Mouse (Mus musculus): ENCODE data around the gene Ces1e. TPM values are rescaled to one million over a fixed set of nuclear protein-coding genes. Genes with fewer than 3 reads are reported as not detected.
"Not testable (repeated sequence)": the region's sequence is repeated elsewhere in the genome, so short reads cannot be mapped to it uniquely, and the experiment has no call there.

The Ces1e gene
- polyA plus RNA-seq, 1 experiment = not detected

- no peaks in the 10 kb centered on the region for H3K27me3 ChIP-seq (ENCODE audit: control insufficient read depth, insufficient read depth, low read length, poor library complexity, severe bottlenecking)
- H3K4me1 ChIP-seq (ENCODE audit: control insufficient read depth, insufficient read depth, low read length) = no peaks in the 10 kb centered on the region
- no peak overlapping the region for H3K27ac ChIP-seq (ENCODE audit: insufficient read depth, low read length)
- H3K4me3 ChIP-seq (ENCODE audit: low read depth, low read length) = no peak overlapping the region
- no peaks in the 10 kb centered on the region for H3K9me3 ChIP-seq (replicated peaks; ENCODE audit: control insufficient read depth, insufficient read depth, low read length, poor library complexity, severe bottlenecking)
- TF ChIP-seq EP300 (IDR thresholded peaks at IDR 0.05; ENCODE audit: insufficient read depth, low read depth, low read length) (no peak), CTCF (IDR thresholded peaks at IDR 0.05; ENCODE audit: low read depth, low read length) (no peak), POLR2A (IDR thresholded peaks at IDR 0.05; ENCODE audit: insufficient read depth, low read length) (no peak)
- no peaks in the 10 kb centered on the region for H3K36me3 ChIP-seq (ENCODE audit: control insufficient read depth, insufficient read depth, low read length, poor library complexity, severe bottlenecking)
- no peak overlapping the region for H3K9ac ChIP-seq (ENCODE audit: low read depth, poor library complexity, severe bottlenecking)
Observed at GRCm38 (mm10) chr8:93228673-93229370, 597 bp downstream of the Ces1e start.

DNA sequence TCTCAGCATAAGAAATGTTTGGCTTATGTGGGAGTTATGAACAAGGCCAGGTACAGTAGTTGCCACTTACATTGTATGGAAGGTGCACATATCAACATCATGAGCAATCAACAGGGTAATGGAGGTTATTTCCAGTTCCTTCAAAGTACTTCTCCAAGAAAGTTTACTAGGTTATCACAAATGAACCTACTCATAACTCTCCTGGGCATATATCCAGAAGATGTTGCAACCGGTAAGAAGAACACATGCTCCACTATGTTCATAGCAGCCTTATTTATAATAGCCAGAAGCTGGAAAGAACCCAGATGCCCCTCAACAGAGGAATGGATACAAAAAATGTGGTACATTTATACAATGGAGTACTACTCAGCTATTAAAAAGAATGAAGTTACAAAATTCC is 2.9 kb downstream of the Ces1e start:
- not testable (repeated sequence) for H3K36me3 ChIP-seq (ENCODE audit: control insufficient read depth, insufficient read depth, low read length, poor library complexity, severe bottlenecking); H3K4me3 ChIP-seq (ENCODE audit: low read depth, low read length); H3K9ac ChIP-seq (ENCODE audit: low read depth, poor library complexity, severe bottlenecking); H3K27ac ChIP-seq (ENCODE audit: insufficient read depth, low read length); H3K9me3 ChIP-seq (replicated peaks; ENCODE audit: control insufficient read depth, insufficient read depth, low read length, poor library complexity, severe bottlenecking); H3K4me1 ChIP-seq (ENCODE audit: control insufficient read depth, insufficient read depth, low read length); H3K27me3 ChIP-seq (ENCODE audit: control insufficient read depth, insufficient read depth, low read length, poor library complexity, severe bottlenecking)

GRCm38 (mm10) chr8:93221896-93222295 is 7.5 kb downstream of the Ces1e start:
- Histone ChIP-seq H3K27me3 (ENCODE audit: control insufficient read depth, insufficient read depth, low read length, poor library complexity, severe bottlenecking) (no peaks in the 10 kb centered on the region), H3K27ac (ENCODE audit: insufficient read depth, low read length) (no peak overlapping the region), H3K9ac (ENCODE audit: low read depth, poor library complexity, severe bottlenecking) (no peak overlapping the region), H3K9me3 (replicated peaks; ENCODE audit: control insufficient read depth, insufficient read depth, low read length, poor library complexity, severe bottlenecking) (no peaks in the 10 kb centered on the region), H3K36me3 (ENCODE audit: control insufficient read depth, insufficient read depth, low read length, poor library complexity, severe bottlenecking) (no peaks in the 10 kb centered on the region), H3K4me1 (ENCODE audit: control insufficient read depth, insufficient read depth, low read length) (no peaks in the 10 kb centered on the region), H3K4me3 (ENCODE audit: low read depth, low read length) (no peak overlapping the region)
- TF ChIP-seq CTCF (IDR thresholded peaks at IDR 0.05; ENCODE audit: low read depth, low read length) (no peak), POLR2A (IDR thresholded peaks at IDR 0.05; ENCODE audit: insufficient read depth, low read length) (no peak), EP300 (IDR thresholded peaks at IDR 0.05; ENCODE audit: insufficient read depth, low read depth, low read length) (no peak)

GRCm38 (mm10) chr8:93217867-93218266 is 11.6 kb downstream of the Ces1e start:
- no peaks in the 10 kb centered on the region for H3K27me3 ChIP-seq (ENCODE audit: control insufficient read depth, insufficient read depth, low read length, poor library complexity, severe bottlenecking)
- TF ChIP-seq EP300 (IDR thresholded peaks at IDR 0.05; ENCODE audit: insufficient read depth, low read depth, low read length) (no peak), POLR2A (IDR thresholded peaks at IDR 0.05; ENCODE audit: insufficient read depth, low read length) (no peak), CTCF (IDR thresholded peaks at IDR 0.05; ENCODE audit: low read depth, low read length) (no peak)
- no peaks in the 10 kb centered on the region for H3K36me3 ChIP-seq (ENCODE audit: control insufficient read depth, insufficient read depth, low read length, poor library complexity, severe bottlenecking)
- H3K27ac ChIP-seq (ENCODE audit: insufficient read depth, low read length) = no peak overlapping the region
- H3K4me3 ChIP-seq (ENCODE audit: low read depth, low read length) = no peak overlapping the region
- no peak overlapping the region for H3K9ac ChIP-seq (ENCODE audit: low read depth, poor library complexity, severe bottlenecking)
- no peaks in the 10 kb centered on the region for H3K9me3 ChIP-seq (replicated peaks; ENCODE audit: control insufficient read depth, insufficient read depth, low read length, poor library complexity, severe bottlenecking)
- H3K4me1 ChIP-seq (ENCODE audit: control insufficient read depth, insufficient read depth, low read length) = no peaks in the 10 kb centered on the region

- H3K9ac ChIP-seq (ENCODE audit: low read depth, poor library complexity, severe bottlenecking) = no peak overlapping the region
- H3K4me3 ChIP-seq (ENCODE audit: low read depth, low read length) = no peak overlapping the region
- TF ChIP-seq EP300 (IDR thresholded peaks at IDR 0.05; ENCODE audit: insufficient read depth, low read depth, low read length) (no peak), POLR2A (IDR thresholded peaks at IDR 0.05; ENCODE audit: insufficient read depth, low read length) (no peak), CTCF (IDR thresholded peaks at IDR 0.05; ENCODE audit: low read depth, low read length) (no peak)
- no peaks in the 10 kb centered on the region for H3K9me3 ChIP-seq (replicated peaks; ENCODE audit: control insufficient read depth, insufficient read depth, low read length, poor library complexity, severe bottlenecking)
- H3K4me1 ChIP-seq (ENCODE audit: control insufficient read depth, insufficient read depth, low read length) = no peaks in the 10 kb centered on the region
- H3K36me3 ChIP-seq (ENCODE audit: control insufficient read depth, insufficient read depth, low read length, poor library complexity, severe bottlenecking) = no peaks in the 10 kb centered on the region
- no peak overlapping the region for H3K27ac ChIP-seq (ENCODE audit: insufficient read depth, low read length)
- H3K27me3 ChIP-seq (ENCODE audit: control insufficient read depth, insufficient read depth, low read length, poor library complexity, severe bottlenecking) = no peaks in the 10 kb centered on the region
Observed at GRCm38 (mm10) chr8:93217375-93217774, 12.0 kb downstream of the Ces1e start.

DNA sequence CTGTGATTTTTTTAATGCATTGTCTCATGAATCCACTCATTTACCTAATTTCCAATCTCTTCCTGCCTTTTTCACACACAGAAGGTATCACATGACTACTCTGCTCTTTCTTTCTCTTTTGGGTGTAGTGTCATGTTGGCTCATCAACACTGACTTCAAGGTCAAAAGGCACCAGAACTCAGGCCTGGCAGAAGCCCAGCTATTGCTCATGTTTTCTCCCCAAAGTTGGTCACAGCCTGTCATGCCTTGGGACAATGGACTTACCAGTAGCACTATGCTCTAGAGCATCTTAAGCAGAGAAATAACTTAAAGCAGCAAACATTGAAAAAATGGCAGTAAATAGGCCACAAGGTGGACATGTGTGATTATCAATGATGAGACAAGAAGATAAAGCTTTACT is 18.3 kb downstream of the Ces1e start:
- Histone ChIP-seq H3K4me3 (ENCODE audit: low read depth, low read length) (no peak overlapping the region), H3K9ac (ENCODE audit: low read depth, poor library complexity, severe bottlenecking) (no peak overlapping the region), H3K4me1 (ENCODE audit: control insufficient read depth, insufficient read depth, low read length) (no peaks in the 10 kb centered on the region), H3K27me3 (ENCODE audit: control insufficient read depth, insufficient read depth, low read length, poor library complexity, severe bottlenecking) (no peaks in the 10 kb centered on the region), H3K27ac (ENCODE audit: insufficient read depth, low read length) (no peak overlapping the region), H3K9me3 (replicated peaks; ENCODE audit: control insufficient read depth, insufficient read depth, low read length, poor library complexity, severe bottlenecking) (no peaks in the 10 kb centered on the region), H3K36me3 (ENCODE audit: control insufficient read depth, insufficient read depth, low read length, poor library complexity, severe bottlenecking) (no peaks in the 10 kb centered on the region)
- no peak for TF ChIP-seq POLR2A (IDR thresholded peaks at IDR 0.05; ENCODE audit: insufficient read depth, low read length)
- no peak for TF ChIP-seq EP300 (IDR thresholded peaks at IDR 0.05; ENCODE audit: insufficient read depth, low read depth, low read length)
- TF ChIP-seq CTCF (IDR thresholded peaks at IDR 0.05; ENCODE audit: low read depth, low read length) = no peak

DNA sequence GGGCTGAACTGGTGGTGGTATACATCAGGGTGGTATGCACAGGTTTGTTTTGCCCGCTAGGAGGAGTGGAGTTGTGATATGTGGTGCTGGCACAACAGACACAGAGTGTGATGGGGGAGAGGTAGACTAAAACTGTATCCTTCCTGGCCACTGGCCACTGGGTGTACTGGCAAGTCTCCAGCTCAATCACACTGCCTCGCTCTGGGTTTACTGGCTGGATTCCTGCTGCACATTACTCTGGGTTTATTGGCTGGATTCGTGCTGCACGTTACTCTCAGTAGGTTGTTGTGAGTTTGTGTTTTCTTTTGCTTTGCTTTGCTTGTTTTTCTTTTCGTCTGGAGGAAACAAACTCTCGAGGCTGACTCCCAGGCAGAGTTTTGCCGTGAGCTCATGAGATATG is 30.3 kb downstream of the Ces1e start:
- H3K4me1 ChIP-seq (ENCODE audit: control insufficient read depth, insufficient read depth, low read length); H3K27me3 ChIP-seq (ENCODE audit: control insufficient read depth, insufficient read depth, low read length, poor library complexity, severe bottlenecking); H3K36me3 ChIP-seq (ENCODE audit: control insufficient read depth, insufficient read depth, low read length, poor library complexity, severe bottlenecking); H3K9ac ChIP-seq (ENCODE audit: low read depth, poor library complexity, severe bottlenecking); H3K27ac ChIP-seq (ENCODE audit: insufficient read depth, low read length); H3K4me3 ChIP-seq (ENCODE audit: low read depth, low read length); H3K9me3 ChIP-seq (replicated peaks; ENCODE audit: control insufficient read depth, insufficient read depth, low read length, poor library complexity, severe bottlenecking): not testable (repeated sequence)
